Mouse (Mus musculus) lung, embryonic 14.5 days (tissue): ENCODE measurements around the gene Fem1a. TPM values are rescaled to one million over a fixed set of nuclear protein-coding genes. Genes with fewer than 3 reads are reported as not detected.
"Not testable (repeated sequence)": the region's sequence is repeated elsewhere in the genome, so short reads cannot be mapped to it uniquely, and the experiment has no call there.

Experiments
- ATAC-seq: fragments of 200-750 bp; cut with Nextera tagmentation; 2 replicates; pipeline ENCODE4 v1.8.0; 2017; ENCODE audit warnings: mild to moderate bottlenecking, moderate TSS enrichment, moderate library complexity; ENCODE audit not compliant: insufficient read depth
- DNase-seq: peaks from one replicate; pipeline ENCODE4 v3.0.0-alpha.2; 2015
- H3K27ac ChIP-seq: fragments of 300-500 bp; sonication (generic); 2 replicates; pipeline ENCODE4 v1.5.1; 2014; ENCODE audit warnings: low read depth, mild to moderate bottlenecking, moderate library complexity
- H3K27me3 ChIP-seq: fragments of 300-500 bp; sonication (generic); 2 replicates; pipeline ENCODE4 v1.6.1; 2014; ENCODE audit warnings: low read length, control low read depth; ENCODE audit not compliant: insufficient read depth
- H3K36me3 ChIP-seq: fragments of 300-500 bp; sonication (generic); 2 replicates; pipeline ENCODE4 v1.6.1; 2014; ENCODE audit warnings: control low read depth; ENCODE audit not compliant: insufficient read depth
- H3K4me1 ChIP-seq: fragments of 300-500 bp; sonication (generic); 2 replicates; pipeline ENCODE4 v1.6.1; 2014; ENCODE audit warnings: antibody characterized with exemption, control low read depth; ENCODE audit not compliant: insufficient read depth
- H3K4me2 ChIP-seq: fragments of 300-500 bp; sonication (generic); 2 replicates; pipeline ENCODE4 v1.6.1; 2014; ENCODE audit warnings: mild to moderate bottlenecking
- H3K4me3 ChIP-seq: fragments of 300-500 bp; sonication (generic); 2 replicates; pipeline ENCODE4 v1.5.1; 2014; ENCODE audit warnings: low read depth, low read length
- H3K9ac ChIP-seq: fragments of 300-500 bp; sonication (generic); 2 replicates; pipeline ENCODE4 v1.6.1; 2014
- H3K9me3 ChIP-seq: fragments of 300-500 bp; sonication (generic); 2 replicates; pipeline ENCODE4 v1.6.1; 2016; ENCODE audit warnings: low read depth, low read length, control low read depth
- CTCF ChIP-seq: IDR thresholded peaks from 2 replicates; pipeline ENCODE4 v1.5.1; 2016; ENCODE audit warnings: antibody characterized with exemption, low read depth
- WGBS: fragments of 180-500 bp; shearing (Covaris S2); extraction: QIAGEN DNeasy Blood & Tissue Kit; methylation state at CpG from one replicate; pipeline ENCODE4 v1.1.7; 2014; 5-methylcytosine and 5-hydroxymethylcytosine counted together
- polyA plus RNA-seq: library from polyadenylated mRNA; unstranded; fragments of >200 nt; fragmentation: Nextera tagmentation; extraction: Ambion mirVana; gene quantifications from 2 replicates; pipeline ENCODE4 v1.2.1, GENCODE M21; 2014

The Fem1a gene
- polyA plus RNA-seq, 1 experiment from 2014 or later = 15.4 TPM

DNA sequence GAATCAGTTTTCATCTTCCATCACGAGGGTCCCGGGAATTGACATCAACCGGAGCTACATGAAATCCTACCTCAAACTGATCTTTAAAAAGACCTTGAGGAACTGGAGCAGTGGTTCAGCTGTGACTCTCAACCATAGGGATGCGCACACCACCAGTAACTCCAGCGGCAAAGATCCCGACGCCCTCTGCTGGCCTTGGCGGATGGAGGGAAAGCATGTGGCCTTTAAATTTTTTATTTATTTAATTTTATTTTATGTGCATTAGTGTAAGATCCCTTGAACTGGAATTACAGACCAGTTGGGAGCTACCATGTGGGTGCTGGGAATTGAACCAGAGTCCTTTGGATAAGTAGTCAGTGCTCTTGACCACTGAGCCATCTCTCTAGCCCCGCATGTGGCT lies 1.2 kb upstream of the Fem1a start:
- Histone ChIP-seq H3K4me2 (peak overlapping the region; percentile 90), H3K9me3 (no peaks in the 10 kb centered on the region), H3K9ac (no peak overlapping the region), H3K36me3 (peaks cover 24% of the 10 kb centered on the region), H3K27ac (peak overlapping the region; percentile 9; the same call in 1 of the 2 replicates), H3K4me3 (no peak overlapping the region), H3K27me3 (no peaks in the 10 kb centered on the region), H3K4me1 (peaks cover 4% of the 10 kb centered on the region)
- ATAC-seq (peak; percentile 2; the same call in 1 of the 2 replicates), DNase-seq (peak; percentile 74)
- peak; percentile 11; the same call in 1 of the 2 replicates for TF ChIP-seq CTCF
- WGBS = 14% methylated on average over 9 of the region's 9 CpGs

DNA sequence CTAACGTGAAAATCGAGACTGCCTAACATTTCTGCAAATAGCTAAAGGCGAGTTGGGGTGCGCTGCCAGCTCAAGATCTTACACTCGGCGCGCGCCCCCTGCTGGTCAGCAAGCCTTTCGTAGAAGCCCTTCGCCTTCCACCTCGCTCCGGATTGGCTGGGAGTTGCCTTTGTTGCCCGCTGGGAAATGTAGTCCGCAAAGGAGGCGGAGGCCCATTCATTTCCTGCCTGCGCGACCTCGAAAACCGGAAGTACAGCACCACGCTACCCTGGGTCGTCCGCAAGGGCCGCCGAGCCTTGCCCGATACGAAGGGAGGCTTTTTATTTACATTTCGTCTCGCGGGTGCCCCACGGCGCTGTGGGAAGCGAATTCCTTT lies 759 bp upstream of the Fem1a start:
- peak; percentile 97 for TF ChIP-seq CTCF
- WGBS = under 1% methylated on average over 32 of the region's 32 CpGs
- Histone ChIP-seq H3K36me3 (peaks cover 28% of the 10 kb centered on the region), H3K4me2 (peak overlapping the region; percentile 90), H3K9me3 (no peaks in the 10 kb centered on the region), H3K9ac (peak overlapping the region; percentile 52), H3K4me1 (peaks cover 4% of the 10 kb centered on the region), H3K27me3 (no peaks in the 10 kb centered on the region), H3K4me3 (peak overlapping the region; percentile 64), H3K27ac (peak overlapping the region; percentile 95)
- ATAC-seq (peak; percentile 93), DNase-seq (peak; percentile 100)

DNA sequence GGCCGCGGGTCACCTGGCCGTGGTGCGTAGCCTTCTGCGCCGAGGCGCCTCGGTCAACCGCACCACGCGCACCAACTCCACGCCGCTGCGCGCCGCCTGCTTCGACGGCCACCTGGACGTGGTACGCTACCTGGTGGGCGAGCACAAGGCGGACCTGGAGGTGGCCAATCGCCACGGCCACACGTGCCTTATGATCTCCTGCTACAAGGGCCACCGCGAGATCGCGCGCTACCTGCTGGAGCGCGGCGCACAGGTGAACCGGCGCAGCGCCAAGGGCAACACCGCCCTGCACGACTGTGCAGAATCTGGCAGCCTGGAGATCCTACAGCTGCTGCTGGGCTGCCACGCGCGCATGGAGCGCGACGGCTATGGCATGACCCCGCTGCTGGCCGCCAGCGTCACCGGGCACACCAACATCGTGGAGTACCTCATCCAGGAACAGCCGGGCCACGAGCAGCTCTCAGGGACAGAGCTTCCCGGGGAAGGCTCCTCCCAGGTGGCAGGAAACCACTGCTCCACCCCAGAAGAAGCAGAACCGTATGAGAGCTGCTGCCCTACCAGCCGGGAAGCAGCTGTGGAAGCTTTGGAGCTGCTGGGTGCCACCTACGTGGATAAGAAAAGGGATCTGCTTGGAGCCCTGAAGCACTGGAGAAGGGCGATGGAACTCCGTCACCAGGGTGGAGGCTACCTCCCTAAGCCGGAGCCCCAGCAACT lies 728 bp downstream of the Fem1a start:
- 9% methylated on average over 47 of the region's 58 CpGs for WGBS
- ATAC-seq = no peak

DNA sequence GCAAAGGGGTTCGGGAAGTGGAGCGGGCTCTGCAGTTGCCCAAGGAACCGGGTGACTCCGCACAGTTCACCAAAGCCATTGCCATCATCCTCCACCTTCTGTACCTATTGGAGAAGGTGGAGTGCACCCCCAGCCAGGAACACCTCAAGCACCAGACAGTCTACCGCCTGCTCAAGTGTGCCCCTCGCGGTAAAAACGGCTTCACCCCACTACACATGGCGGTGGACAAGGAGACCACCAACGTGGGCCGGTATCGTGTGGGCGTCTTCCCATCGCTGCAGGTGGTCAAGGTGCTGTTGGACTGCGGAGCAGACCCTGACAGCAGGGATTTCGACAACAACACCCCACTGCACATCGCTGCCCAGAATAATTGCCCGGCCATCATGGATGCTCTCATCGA lies 1.7 kb downstream of the Fem1a start:
- H3K27ac ChIP-seq, DNase-seq, H3K27me3 ChIP-seq, H3K4me3 ChIP-seq, H3K9me3 ChIP-seq, H3K4me1 ChIP-seq, H3K9ac ChIP-seq, ATAC-seq: not testable (repeated sequence)
- 91% methylated on average over 19 of the region's 19 CpGs for WGBS
- Histone ChIP-seq H3K4me2 (peak overlapping the region; percentile 90; the same call in 1 of the 2 replicates), H3K36me3 (peaks cover 52% of the 10 kb centered on the region)

More for the DNA sequence above, 728 bp downstream of the Fem1a start:
- Histone ChIP-seq H3K27ac (no peak overlapping the region), H3K36me3 (peaks cover 43% of the 10 kb centered on the region), H3K27me3 (no peaks in the 10 kb centered on the region), H3K9me3 (no peaks in the 10 kb centered on the region), H3K4me3 (peak overlapping the region; percentile 64), H3K4me2 (peak overlapping the region; percentile 90), H3K9ac (peak overlapping the region; percentile 56), H3K4me1 (peaks cover 4% of the 10 kb centered on the region)
- TF ChIP-seq CTCF = no peak
- DNase-seq = no peak

DNA sequence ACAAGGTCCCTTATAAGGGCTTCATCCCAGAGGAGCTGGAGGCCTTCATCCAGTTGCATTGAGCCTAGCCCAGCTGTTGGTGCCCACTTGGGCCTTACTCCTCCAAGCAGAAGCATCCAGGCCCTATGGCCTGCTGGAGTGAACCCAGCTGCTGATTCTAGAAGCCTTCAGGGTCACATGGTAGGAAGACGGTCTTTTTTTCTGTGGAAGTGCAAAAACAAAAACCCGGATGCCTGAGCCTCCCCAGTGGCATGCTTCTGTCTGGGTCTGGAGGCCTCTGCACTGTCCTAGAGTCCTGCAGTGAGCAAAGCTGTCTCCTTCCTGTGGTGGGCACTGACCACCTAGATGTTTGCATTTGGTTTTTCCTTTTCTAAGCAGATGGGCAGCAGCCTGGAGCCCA lies 2.2 kb downstream of the Fem1a start:
- H3K4me1 ChIP-seq, H3K27me3 ChIP-seq, H3K27ac ChIP-seq, ATAC-seq, DNase-seq, H3K4me3 ChIP-seq, H3K9ac ChIP-seq, H3K9me3 ChIP-seq: not testable (repeated sequence)
- WGBS = 50% methylated on average over 2 of the region's 2 CpGs
- Histone ChIP-seq H3K36me3 (peaks cover 53% of the 10 kb centered on the region), H3K4me2 (peak overlapping the region; percentile 1; the same call in 1 of the 2 replicates)

DNA sequence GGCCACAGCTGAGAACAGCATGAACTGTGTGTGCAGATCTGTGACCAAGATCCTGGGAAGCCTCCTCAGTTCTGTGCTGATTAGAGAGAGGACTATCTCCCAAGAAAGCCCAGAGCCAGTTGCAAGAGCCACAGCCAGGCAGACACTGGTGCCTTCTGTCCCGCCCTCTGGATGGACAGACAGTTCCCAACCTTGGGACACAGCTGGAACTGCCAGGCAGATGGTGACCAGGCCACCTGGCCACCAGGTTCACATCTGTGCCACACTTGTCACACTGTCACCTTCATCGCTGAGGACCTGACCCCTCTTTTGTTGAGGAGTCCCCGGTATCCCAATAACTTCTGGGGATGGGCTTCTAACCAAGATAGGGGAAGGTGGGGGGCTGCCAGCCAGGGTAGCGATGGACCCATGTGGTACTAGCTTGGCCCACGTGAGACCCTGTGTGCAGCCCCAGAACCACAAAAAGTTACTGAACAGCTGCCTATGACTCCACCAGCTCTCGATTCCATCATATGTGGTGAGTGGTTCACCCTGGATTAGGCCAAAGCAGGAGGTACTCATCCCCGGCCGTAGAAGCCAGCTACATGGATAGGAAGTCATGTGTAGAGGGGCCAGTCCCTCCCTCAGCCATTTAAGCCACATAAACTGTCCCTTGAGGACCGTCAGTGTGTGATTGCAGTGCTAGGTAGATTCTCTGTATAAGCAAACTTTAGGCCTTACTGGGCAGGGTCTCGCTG lies 2.9 kb downstream of the Fem1a start:
- H3K4me3 ChIP-seq = no peak overlapping the region
- peak overlapping the region; percentile 1; the same call in 1 of the 2 replicates for H3K4me2 ChIP-seq
- 88% methylated on average over 10 of the region's 10 CpGs for WGBS
- no peak for TF ChIP-seq CTCF
- H3K9me3 ChIP-seq = no peaks in the 10 kb centered on the region
- H3K9ac ChIP-seq = no peak overlapping the region; the same call in 1 of the 2 replicates
- ATAC-seq = no peak
- no peaks in the 10 kb centered on the region for H3K27me3 ChIP-seq
- peaks cover 4% of the 10 kb centered on the region for H3K4me1 ChIP-seq
- peaks cover 54% of the 10 kb centered on the region for H3K36me3 ChIP-seq
- DNase-seq = no peak
- no peak overlapping the region for H3K27ac ChIP-seq

DNA sequence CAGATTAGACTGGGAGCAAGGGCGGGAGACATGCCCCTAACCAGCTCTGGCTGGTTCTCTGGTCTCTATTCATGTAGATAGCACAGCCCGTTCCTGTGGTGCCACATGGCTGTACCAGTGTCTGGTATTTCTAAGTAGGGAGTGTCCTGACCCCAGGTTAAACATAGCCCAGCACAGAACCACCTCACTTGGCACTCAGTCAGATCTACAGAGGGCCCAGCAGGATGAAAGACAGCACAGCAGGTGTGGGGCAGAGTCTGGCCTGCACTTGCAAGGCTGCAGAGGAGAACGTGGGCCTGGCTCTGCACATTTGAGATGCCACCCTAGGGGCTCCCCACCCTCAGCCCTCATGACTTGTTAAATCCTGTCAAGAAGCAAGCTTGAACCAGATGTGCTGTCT lies 4.6 kb downstream of the Fem1a start:
- H3K36me3 ChIP-seq = peaks cover 57% of the 10 kb centered on the region
- H3K9me3 ChIP-seq = no peaks in the 10 kb centered on the region
- H3K4me3 ChIP-seq = no peak overlapping the region
- DNase-seq (no peak), ATAC-seq (no peak)
- no peak overlapping the region for H3K27ac ChIP-seq
- WGBS = 77% methylated on average over 3 of the region's 3 CpGs
- TF ChIP-seq CTCF = no peak
- no peaks in the 10 kb centered on the region for H3K27me3 ChIP-seq
- no peak overlapping the region for H3K9ac ChIP-seq
- no peak overlapping the region for H3K4me2 ChIP-seq
- H3K4me1 ChIP-seq = peaks cover 4% of the 10 kb centered on the region
